Mouse (Mus musculus): ENCODE measurements around the gene Rilpl1. TPM values are rescaled to one million over a fixed set of nuclear protein-coding genes. Genes with fewer than 3 reads are reported as not detected.

Rilpl1 gene
- 21.5 and 28.7 TPM in 2 replicates for polyA plus RNA-seq (2021; fragmentation: Nextera tagmentation)
- long read RNA-seq, experiment 1, transcript Rilpl1-201 (7 exons, 2,249 nt): major isoform, 122 of 149 reads
- long read RNA-seq, experiment 1, partial matches to known transcripts: 13 of 149 reads
- long read RNA-seq, experiment 1, other reads (novel, unspliced or antisense): 12 of 149 reads
- long read RNA-seq, experiment 2, transcript Rilpl1-201 (7 exons, 2,249 nt): major isoform, 15 of 34 reads
- long read RNA-seq, experiment 2, partial matches to known transcripts: 16 of 34 reads
- long read RNA-seq, experiment 2, other reads (novel, unspliced or antisense): 2 of 34 reads

DNA sequence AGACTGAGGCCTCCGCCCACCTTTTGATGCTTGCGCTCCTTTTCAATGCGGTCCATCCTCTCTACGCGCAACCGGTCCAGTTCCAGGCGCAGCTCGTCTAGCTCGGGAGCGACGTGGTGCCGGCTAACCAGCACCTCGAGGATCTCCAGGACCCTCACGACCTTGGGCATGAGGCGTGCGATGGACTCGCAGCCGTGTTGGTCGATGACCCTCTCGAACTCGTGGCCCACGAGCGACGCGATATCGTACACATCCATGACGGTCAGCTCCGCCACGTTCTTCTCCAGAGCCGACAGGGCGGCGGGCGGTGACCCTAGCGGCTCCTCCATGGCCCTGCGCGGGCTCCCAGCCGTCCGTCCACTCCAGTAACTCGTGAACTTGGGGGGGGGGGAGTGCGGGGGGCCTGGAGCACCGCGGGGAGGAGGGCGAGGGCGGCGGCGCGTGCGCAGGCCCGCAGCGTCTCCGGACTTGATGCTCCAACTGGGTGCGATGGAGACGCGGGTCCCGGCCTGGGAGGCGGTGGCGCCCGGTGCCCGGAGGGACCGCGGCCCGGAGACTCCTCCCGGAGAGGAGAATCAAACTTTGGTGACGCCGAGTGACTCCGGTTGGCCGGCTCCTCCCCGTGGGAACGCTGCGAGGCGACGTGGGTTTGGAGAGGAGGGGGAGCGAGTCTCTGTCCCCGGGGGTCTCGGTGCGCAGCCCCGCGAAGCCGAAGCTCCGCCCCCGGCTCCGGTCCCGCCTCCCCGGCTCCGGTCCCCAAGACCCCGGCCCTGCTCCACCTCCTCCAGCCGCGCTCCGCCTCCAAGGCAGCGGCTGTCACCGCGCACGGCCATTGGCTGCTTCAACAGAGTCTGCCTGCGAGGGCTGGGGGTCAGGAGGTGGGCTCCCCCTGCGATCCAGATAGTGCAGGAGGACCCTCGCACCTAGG is at the start of gene Rilpl1:
Gene Rilpl1, minus strand, starts transcription at position 737 of the 928 bp plus-strand sequence.

DNA sequence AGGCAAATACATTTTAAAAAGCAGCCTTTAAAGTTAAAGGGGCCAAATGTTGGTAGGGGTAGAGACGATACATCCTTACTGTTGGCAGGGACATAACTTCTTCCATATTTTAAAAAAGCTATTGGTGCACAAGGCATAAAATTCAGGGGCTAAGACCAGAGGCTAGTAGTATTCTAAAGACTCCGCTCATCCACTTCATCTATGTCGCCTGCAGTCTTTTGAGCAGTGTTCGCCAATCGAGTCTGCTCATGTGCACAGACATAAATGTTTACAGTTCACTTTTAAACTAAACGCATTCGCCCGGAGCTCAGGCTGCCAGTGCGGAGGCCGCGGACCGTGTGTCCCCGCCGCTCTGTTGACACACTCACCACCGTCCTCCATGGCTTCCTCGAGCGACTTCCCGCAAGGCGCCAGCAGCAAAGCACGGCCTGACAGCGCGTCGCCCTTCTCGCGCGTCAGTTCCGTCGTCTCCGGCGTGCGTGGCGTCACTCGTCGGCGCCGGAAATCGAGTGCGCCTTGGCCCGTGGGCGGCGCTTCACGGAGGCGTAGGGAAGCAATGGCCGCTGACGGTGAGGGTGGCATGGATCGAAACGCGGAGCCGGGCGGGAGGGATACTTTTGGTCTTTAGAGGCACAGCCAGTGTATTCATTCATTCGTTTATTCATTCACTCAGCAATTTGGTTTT is 47.6 kb upstream of the Rilpl1 start, which contains the start of the genes Eif2b1 and Gtf2h3:
Gene Eif2b1, minus strand, starts transcription at position 499 of the 685 bp plus-strand sequence.
Gene Gtf2h3, plus strand, starts transcription at position 508 of the 685 bp plus-strand sequence.

DNA sequence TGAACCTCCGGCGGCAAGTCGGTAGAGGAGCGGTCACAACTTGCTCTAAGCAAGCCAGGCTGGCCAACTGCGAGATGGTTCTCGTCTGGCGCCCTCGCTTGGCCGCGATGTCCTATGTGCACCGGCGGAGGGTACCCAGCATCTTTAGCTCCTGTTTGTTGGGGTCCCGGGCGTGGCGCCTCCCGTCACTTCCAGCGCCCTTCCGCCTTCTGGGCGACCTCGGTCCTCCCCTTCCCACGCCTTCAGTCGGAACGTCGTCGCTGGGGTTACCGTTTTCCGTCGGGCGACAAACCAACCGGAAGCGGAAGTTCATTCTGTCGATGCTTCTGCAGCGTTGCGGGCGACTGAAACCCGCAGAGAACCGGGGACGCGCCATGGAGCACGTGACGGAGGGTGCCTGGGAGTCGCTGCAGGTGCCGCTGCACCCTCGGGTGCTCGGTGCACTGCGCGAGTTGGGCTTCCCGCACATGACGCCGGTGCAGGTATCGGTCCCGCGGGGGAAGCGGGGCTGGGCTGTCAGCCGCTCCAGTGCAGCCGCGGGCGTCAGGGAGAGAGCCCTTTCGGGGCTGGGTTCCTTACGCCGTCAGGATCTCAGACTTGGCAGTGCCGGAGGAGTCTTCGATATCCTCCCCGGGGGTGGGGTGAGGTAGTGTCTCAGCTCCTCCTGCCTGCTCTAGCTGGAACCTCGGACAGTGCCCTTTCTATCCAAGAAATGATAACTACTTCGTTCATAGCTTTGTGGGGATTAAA is 21.5 kb upstream of the Rilpl1 start, which contains the start of gene Ddx55:
Gene Ddx55, plus strand, starts transcription at position 307 of the 750 bp plus-strand sequence.

DNA sequence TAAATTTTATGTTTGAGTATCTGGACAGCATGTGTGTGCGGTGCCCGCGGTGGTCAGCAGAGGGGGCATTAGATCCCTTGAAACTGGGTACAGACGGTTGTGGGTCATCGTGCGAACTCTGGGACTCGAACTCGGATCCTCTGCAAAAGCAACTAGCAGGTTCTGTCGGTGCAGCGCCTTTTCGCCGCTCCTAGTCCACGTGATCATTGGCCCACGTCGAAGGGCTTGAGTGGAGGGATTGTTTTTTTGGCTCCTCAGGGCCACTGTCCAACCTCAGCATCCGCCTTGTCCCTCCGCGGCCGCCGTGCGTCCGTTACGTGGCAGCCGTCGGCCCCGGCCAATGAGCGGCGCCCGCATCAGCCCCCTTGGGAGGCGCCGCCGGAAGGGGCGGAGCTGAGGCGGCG is 9.2 kb upstream of the Rilpl1 start, which contains the start of gene Tmed2:
Gene Tmed2, plus strand, starts transcription at position 313 of the 404 bp plus-strand sequence.

DNA sequence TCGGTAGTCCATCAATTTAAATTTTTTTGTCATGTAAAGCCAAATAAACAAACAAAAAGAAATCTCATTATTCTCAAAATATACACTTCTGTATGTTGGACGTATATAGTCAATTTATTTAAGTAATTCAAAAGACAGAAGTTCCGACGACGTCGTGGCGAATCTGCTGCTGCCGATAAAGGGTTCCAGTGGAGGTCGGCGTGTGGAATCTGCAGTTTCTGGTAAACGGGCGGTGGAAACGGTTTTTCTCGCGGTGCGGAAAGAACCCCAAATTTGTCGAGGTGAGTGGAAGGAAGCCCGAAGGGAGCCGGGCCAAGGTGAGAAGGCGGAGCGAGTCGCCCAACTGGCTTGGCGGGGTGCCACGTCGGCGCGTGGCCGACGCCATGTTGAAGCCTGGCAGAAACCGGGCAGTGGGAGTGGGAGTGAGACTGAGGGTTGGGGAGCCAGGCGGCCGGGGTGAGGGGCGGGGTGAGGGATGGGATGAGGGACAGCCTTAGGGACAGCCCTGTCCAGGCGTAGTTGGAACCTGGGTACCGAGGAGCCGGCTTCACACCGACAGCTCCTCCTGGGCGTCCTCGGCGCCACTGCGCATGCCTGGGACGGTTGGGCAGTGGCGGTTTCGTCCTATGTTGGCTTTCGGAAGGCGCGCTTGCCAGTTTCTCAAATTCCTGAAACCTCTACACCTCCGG is 48.1 kb downstream of the Rilpl1 start, which contains the start of gene Snrnp35:
Gene Snrnp35, plus strand, starts transcription at position 169 of the 689 bp plus-strand sequence.

Other genes starting within 250 kb of the Rilpl1 start
- gene Mphosph9, start 203.4 kb downstream of the Rilpl1 start, polyA plus RNA-seq (2021; fragmentation: Nextera tagmentation): 5.0 and 9.7 TPM in 2 replicates
- gene 2810006K23Rik, start 203.3 kb downstream of the Rilpl1 start, polyA plus RNA-seq (2021; fragmentation: Nextera tagmentation): 11.6 and 12.8 TPM in 2 replicates
- 25.5 and 85.7 TPM in 2 replicates for gene Cdk2ap1, start 168.3 kb downstream of the Rilpl1 start, polyA plus RNA-seq (2021; fragmentation: Nextera tagmentation)
- 51.9 and 59.2 TPM in 2 replicates for gene Sbno1, start 105.4 kb downstream of the Rilpl1 start, polyA plus RNA-seq (2021; fragmentation: Nextera tagmentation)
- 5.7 and 13.3 TPM in 2 replicates for gene Kmt5a, start 91.5 kb downstream of the Rilpl1 start, polyA plus RNA-seq (2021; fragmentation: Nextera tagmentation)
- 23.9 and 28.5 TPM in 2 replicates for gene Rilpl2, start 53.0 kb downstream of the Rilpl1 start, polyA plus RNA-seq (2021; fragmentation: Nextera tagmentation)
- gene Snrnp35, start 48.3 kb downstream of the Rilpl1 start, polyA plus RNA-seq (2021; fragmentation: Nextera tagmentation): 7.9 and 11.4 TPM in 2 replicates
- gene Tmed2, start 9.3 kb upstream of the Rilpl1 start, polyA plus RNA-seq (2021; fragmentation: Nextera tagmentation): 146 and 207 TPM in 2 replicates
- gene Ddx55, start 21.5 kb upstream of the Rilpl1 start, polyA plus RNA-seq (2021; fragmentation: Nextera tagmentation): 11.1 and 12.3 TPM in 2 replicates
- 35.3 and 42.7 TPM in 2 replicates for gene Eif2b1, start 47.7 kb upstream of the Rilpl1 start, polyA plus RNA-seq (2021; fragmentation: Nextera tagmentation)
- gene Gtf2h3, start 47.7 kb upstream of the Rilpl1 start, polyA plus RNA-seq (2021; fragmentation: Nextera tagmentation): 15.6 and 24.1 TPM in 2 replicates
- gene Atp6v0a2, start 97.2 kb upstream of the Rilpl1 start, polyA plus RNA-seq (2021; fragmentation: Nextera tagmentation): 17.9 and 22.7 TPM in 2 replicates
- gene Dnah10, start 193.7 kb upstream of the Rilpl1 start, polyA plus RNA-seq (2021; fragmentation: Nextera tagmentation): 0.09 and 0.12 TPM in 2 replicates